Mouse (Mus musculus): ENCODE results near the gene Sos2. TPM values are rescaled to one million over a fixed set of nuclear protein-coding genes. Genes with fewer than 3 reads are reported as not detected.
A peak's percentile ranks its signal among the peaks of the same experiment; 100 is the strongest.

Gene Sos2
- total RNA-seq (2021): 10 to 100 TPM; 36.3 to 36.6 TPM

DNA sequence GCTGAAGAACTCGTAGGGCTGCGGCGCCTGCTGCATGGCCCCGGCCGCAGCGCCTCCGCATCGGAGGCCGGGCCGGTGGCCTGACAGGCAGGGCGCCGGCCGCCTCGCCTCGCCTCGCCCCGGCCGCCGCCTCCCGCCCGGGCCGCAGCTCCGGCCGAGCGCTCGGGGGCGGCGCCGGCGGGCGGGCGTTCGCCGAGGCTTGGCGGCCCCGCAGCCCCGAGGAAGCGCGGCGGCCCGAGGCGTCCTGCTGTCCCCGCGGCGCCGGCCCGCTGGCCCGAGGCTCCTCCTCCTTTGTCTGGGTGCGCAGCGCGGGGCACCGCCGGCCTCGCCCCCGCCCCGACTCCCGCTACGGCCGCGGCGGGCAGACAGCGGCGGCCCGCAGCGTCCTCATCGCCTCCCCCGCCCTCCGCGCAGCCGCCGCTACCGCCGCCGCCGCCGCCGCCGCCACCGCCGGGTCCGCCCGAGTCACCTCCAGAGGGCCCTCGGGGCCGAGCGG lies at the start of gene Sos2:
Gene Sos2, minus strand, starts transcription at position 287 of the 496 bp plus-strand sequence.
- intact Hi-C loops (cut with DNase I): no loop called here
- DNase-seq: no peak

GRCm38 (mm10) chr12:69730306-69730705 lies 48.7 kb upstream of the Sos2 start:
- intact Hi-C loops (cut with DNase I): loop anchor here (10.0 kb wide), 1 partner anchor 314 kb away; no protein-coding TSS in a partner anchor
- DNase-seq: no peak

GRCm38 (mm10) chr12:69729246-69729645 lies 47.6 kb upstream of the Sos2 start:
- no peak for DNase-seq
- intact Hi-C loops (cut with DNase I): no loop called here

- DNase-seq: peak; percentile 97
- intact Hi-C loops (cut with DNase I): no loop called here
Observed at GRCm38 (mm10) chr12:69724711-69725460, 43.2 kb upstream of the Sos2 start, which contains the start of the genes L2hgdh and Atp5s. L2hgdh (minus strand) TSS chr12:69724873. Atp5s (plus strand) TSS chr12:69724950.

- intact Hi-C loops (cut with DNase I): no loop called here
- no peak for DNase-seq
Observed at GRCm38 (mm10) chr12:69724018-69724710, 42.5 kb upstream of the Sos2 start.

DNA sequence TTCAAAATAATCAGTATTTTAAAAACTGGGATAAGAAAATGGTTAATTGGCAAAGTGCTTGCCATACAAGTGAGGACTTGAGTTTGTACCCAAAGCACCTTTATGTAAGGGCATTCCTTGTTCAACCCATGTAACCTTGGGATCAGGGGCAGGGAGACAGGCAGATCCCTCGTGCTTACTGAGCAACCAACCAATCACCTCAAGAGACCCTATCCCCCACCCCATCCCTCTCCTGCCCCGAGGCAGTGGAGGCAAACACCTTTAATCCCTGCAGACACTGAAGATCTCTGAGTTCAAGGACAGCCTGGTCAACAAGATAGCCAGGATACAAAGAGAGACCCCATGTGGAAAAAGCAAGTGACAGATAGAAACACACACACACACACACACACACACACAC lies 41.7 kb upstream of the Sos2 start:
- DNase-seq: no peak
- intact Hi-C loops (cut with DNase I): no loop called here

DNA sequence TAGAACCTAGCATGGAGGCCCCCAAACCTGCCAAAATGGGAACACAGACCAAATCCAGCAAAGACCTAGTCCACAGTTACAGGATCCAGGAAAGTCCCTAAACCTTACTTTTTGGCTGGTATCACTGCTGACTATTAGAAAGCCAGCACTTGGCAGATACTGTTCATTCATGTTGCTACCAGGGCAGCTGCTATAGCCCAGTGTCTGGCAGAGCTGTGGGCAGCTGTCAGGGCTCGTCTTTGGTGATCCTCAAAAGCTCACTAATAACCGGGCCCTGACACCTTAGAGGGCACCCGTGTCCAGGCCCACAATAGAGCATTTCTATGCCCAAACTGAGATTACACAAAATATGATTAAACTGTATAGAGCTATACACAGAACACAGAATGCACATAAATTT lies 41.2 kb upstream of the Sos2 start:
- intact Hi-C loops (cut with DNase I): no loop called here
- no peak for DNase-seq

- intact Hi-C loops (cut with DNase I): no loop called here
- DNase-seq: no peak
Observed at GRCm38 (mm10) chr12:69713628-69714027, 32.0 kb upstream of the Sos2 start.

- intact Hi-C loops (cut with DNase I): no loop called here
- DNase-seq: no peak
Observed at GRCm38 (mm10) chr12:69704799-69705458, 23.3 kb upstream of the Sos2 start.

GRCm38 (mm10) chr12:69698352-69698751 lies 16.7 kb upstream of the Sos2 start:
- intact Hi-C loops (cut with DNase I): no loop called here
- no peak for DNase-seq

- intact Hi-C loops (cut with DNase I): no loop called here
Observed at GRCm38 (mm10) chr12:69696746-69697145, 15.1 kb upstream of the Sos2 start.

DNA sequence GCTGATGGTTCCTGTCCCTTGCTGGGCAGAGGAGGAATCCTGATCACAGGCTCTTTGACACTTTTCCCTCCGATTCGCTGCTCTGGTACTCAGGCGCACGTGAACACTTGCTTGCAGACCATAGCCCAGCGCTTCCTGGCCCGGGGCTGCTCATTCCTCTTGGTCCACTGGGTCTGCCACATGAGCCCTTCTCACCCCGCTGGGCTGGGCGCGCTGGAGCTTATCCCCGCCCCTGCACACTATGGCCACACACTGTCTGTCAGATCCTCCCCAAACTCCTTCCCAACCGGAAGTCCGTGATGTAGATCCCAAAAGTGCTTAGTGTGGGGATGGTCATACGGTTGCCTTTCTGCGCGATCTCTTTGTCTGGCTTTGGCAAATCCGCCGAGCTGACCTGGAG lies 11.8 kb upstream of the Sos2 start:
- intact Hi-C loops (cut with DNase I): no loop called here
- DNase-seq: no peak

More at GRCm38 (mm10) chr12:69696746-69697145, 15.1 kb upstream of the Sos2 start:
- DNase-seq: peak; percentile 23

- DNase-seq: no peak
- intact Hi-C loops (cut with DNase I): no loop called here
Observed at GRCm38 (mm10) chr12:69690714-69691113, 9.1 kb upstream of the Sos2 start.

DNA sequence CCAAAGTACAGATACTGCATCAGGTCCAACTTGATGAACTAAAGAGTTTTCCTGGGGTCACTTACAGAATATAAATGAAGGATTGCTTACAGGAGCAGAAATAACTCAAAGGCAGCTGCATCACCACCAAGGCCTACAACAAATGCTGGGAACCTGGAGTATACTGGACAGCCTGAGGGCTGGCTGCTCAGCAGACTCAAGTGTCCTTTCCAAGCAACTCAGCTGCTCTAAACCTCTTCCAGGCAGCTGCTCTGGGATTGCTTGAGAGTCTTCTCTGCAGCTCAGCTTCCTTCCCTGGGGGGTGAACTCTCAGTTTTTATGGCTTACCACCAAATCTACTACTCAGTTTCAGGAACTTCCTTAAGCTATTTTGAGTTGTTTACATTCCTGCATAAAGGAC lies 7.4 kb upstream of the Sos2 start:
- intact Hi-C loops (cut with DNase I): no loop called here
- no peak for DNase-seq

DNA sequence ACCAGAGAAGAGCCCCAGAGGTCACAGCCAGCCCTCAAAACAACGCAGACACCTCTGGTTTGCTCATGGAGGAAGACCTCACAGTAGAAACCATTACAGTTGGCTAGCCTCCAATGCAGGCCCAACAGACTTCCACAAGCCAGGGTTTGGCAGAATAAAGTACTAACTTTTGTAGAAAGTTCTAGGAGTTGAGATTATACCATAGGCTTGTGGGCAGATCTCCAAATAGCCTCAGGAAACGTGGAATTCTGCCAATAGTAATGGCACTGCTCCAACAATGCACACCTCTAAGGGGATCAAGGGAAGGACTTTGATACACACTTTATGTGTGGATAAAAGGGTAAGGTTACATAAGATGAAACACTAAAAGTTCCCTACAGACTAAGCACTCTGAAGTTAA lies 6.7 kb upstream of the Sos2 start:
- DNase-seq: peak; percentile 7
- intact Hi-C loops (cut with DNase I): no loop called here

DNA sequence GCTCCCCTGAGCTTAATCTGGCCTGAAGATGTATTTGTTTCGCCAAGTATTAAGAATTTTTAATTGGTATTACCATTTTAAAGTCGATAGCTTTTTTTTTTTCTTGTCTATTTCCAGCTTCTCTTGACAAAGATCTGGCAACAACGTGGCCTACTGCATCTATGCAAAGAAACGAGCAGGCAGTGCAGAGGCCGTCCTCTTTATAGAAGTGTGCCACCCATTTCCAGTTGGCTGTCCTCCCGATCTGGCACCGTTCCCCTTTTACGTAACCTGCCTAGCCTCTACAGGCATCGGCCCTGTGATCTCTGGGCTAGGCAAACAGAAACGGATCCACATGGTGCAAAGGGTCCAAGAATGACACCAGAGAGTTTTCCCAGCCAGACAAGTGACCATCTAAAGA lies 1.9 kb upstream of the Sos2 start:
- intact Hi-C loops (cut with DNase I): no loop called here
- DNase-seq: peak; percentile 85

DNA sequence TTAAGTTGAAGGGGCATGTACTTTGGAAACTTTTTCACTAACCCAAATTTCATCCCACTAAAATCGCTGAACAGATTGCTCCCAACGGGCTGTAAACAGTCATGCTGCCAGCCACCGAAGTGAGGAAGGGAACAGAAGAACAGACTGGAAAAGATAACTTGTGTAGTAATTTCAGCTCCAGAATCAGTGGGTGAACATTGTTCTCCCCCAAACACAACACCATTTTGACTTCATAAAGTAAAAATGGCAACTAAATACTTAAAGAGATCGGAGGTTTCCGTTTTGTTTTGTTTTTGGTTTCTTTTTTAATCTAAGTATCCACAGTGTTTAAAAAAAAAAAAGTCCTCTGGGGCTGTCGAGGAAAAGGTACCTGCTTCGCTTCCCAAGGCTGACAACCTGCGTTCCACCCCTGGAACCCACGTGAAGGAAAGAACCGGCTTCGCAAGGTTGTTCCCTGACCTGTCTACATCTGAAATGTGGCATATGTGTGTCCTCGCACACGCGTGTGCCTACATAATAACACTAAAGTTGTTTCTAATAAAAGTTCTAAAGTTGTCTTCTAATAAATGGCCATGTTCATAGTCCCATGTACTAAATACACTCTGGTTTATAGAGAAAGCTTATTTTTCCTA lies 1.3 kb upstream of the Sos2 start:
- DNase-seq: no peak
- intact Hi-C loops (cut with DNase I): no loop called here

DNA sequence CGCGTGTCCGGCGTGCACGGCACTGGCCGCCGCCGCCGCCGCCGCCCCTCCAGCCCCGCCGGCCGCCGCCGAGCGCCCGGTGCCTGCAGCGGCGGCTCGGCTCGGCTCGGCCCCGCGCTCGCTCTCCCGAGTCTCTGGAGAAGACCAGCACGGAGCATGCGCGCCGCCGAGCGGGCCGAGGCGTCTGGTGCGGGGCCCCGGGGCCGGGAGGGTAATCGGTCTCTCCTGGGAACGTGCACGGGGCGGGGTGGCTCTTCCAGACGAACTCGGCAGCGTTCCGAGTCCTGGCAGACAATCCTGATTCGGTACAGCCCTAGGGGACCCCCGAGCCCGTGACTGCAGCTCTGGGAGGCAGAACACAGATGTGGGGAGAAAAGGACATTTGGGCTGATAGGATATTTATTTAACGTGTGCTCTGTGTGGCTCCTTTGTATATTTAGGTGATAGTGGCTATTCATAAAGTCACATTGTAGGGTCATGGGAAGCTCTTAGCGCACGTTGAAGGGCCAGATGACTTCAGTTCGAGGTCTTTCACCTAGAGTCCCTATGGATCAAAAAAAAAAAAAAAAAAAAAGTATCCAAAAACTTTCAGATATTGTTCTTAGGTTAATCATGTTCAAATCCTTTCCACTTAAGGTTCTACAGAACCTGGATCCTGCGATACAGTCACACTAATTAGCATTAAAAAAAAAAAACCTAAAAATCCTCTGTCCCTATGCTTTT lies 574 bp upstream of the Sos2 start:
- peak; percentile 89 for DNase-seq
- intact Hi-C loops (cut with DNase I): no loop called here

DNA sequence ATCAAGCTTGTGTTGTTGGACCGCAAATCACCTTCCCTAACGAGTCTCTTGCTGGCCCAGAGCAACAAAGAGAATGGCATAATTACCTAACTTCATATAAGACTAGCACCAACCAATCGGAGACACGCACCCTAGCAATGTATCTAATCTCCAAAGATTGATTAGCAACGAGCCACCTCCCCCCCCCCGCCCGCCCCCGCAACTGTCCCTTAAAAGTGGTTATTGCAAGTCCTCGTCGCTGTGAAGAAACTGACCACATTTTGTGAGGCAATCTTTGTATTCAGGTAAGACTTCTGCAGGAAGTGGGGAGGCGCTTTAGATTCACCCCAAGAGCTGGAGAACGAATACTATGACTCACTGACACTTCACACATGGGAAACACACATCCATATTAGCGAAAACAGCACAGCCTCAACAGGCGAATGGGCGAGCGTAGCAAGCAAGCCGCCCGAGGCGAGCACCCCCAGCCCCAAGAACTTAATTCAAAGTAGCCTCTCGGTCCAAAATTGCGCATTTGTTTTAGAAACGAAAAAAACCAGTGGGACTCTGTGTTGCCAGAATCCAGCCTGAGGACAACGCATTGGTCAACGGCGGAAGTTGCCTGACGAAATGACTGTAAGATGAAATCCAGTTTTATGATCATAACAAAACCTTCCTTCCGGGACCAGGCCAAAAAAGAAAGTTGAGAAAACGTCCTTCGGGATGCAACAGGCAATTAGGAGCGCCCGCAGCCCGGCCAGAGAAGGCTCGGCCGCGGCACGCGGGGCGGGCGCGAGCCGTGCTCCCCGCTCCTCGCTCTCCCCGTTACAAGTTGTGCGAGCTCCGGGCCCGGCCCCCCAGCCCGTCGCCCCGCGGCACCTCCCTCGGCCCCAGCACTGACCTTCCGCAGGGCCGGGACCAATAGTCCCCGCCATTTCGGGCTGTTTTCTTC lies 752 bp downstream of the Sos2 start:
- intact Hi-C loops (cut with DNase I): no loop called here
- DNase-seq: peak; percentile 21
